Mouse (Mus musculus) brain, embryonic 14.5 days (tissue): ENCODE results near the gene Abhd5.

Experiments used
- CTCF ChIP-seq: fragments of 200-500 bp; IDR thresholded peaks from 2 replicates; pipeline ENCODE4 v1.5.1; 2012; ENCODE audit warnings: inconsistent platforms, mild to moderate bottlenecking, moderate library complexity, borderline replicate concordance; ENCODE audit not compliant: insufficient read depth, insufficient read length; ENCODE audit errors: extremely low read depth
- POLR2A ChIP-seq: fragments of 200-500 bp; IDR thresholded peaks from 2 replicates; pipeline ENCODE4 v1.6.1; 2012; ENCODE audit warnings: mild to moderate bottlenecking, inconsistent platforms, borderline replicate concordance; ENCODE audit not compliant: poor library complexity, insufficient read depth, insufficient read length, severe bottlenecking; ENCODE audit errors: extremely low read depth

GRCm38 (mm10) chr9:122354240-122354639, 2.8 kb downstream of the Abhd5 start:
- TF ChIP-seq CTCF, result no peak
- TF ChIP-seq POLR2A, result no peak
